Mouse (Mus musculus) B cell, adult 67 days (primary cell): ENCODE results near the gene Psg18. TPM values are rescaled to one million over a fixed set of nuclear protein-coding genes. Genes with fewer than 3 reads are reported as not detected.

Source experiments
- total RNA-seq, 2 experiments: library from RNA; stranded (reverse); gene quantifications; 4 replicates each; pipeline ENCODE4 v1.2.4; 2023

The Psg18 gene
- not detected for total RNA-seq

GRCm38 (mm10) chr7:18354909-18355308 lies at the start of gene Psg18:
Gene Psg18, minus strand, starts transcription at chr7:18355009.

Other genes with a start within 250 kb of the Psg18 start
- not detected for gene Igfl3, start 178.5 kb downstream of the Psg18 start, total RNA-seq
- gene Mill1, start 109.7 kb downstream of the Psg18 start, total RNA-seq = not detected
- gene Psg28, start 77.0 kb upstream of the Psg18 start, total RNA-seq = not detected
- gene Psg26, start 129.2 kb upstream of the Psg18 start, total RNA-seq = not detected
- gene Psg25, start 177.3 kb upstream of the Psg18 start, total RNA-seq = not detected
- gene Psg27, start 212.3 kb upstream of the Psg18 start, total RNA-seq = not detected